Mouse (Mus musculus) embryonic facial prominence, embryonic 11.5 days (tissue): ENCODE results near the gene Sost. TPM values are rescaled to one million over a fixed set of nuclear protein-coding genes. Genes with fewer than 3 reads are reported as not detected.

Experiments
- ATAC-seq: fragments of 200-750 bp; cut with Nextera tagmentation; replicated peaks from 2 replicates; pipeline ENCODE4 v1.8.0; 2017; ENCODE audit warnings: low read depth; ENCODE audit not compliant: insufficient number of reproducible peaks, low FRiP score, low TSS enrichment
- DNase-seq: peaks from one replicate; pipeline ENCODE4 v3.0.0-alpha.2; 2015; ENCODE audit warnings: low spot score
- H3K27ac ChIP-seq: fragments of 300-500 bp; sonication (generic); replicated peaks from 2 replicates; pipeline ENCODE4 v1.5.1; 2014; ENCODE audit warnings: mild to moderate bottlenecking, low read depth, low read length, control low read depth
- H3K27me3 ChIP-seq: fragments of 300-500 bp; sonication (generic); 2 replicates; pipeline ENCODE4 v1.6.1; 2014; ENCODE audit warnings: mild to moderate bottlenecking, low read length, moderate library complexity, mixed read lengths; ENCODE audit not compliant: control insufficient read depth, insufficient read depth
- H3K36me3 ChIP-seq: fragments of 300-500 bp; sonication (generic); replicated peaks from 2 replicates; pipeline ENCODE4 v1.6.1; 2014; ENCODE audit warnings: low read depth, mild to moderate bottlenecking, low read length, moderate library complexity, mixed read lengths; ENCODE audit not compliant: control insufficient read depth, insufficient read depth
- H3K4me1 ChIP-seq: fragments of 300-500 bp; sonication (generic); 2 replicates; pipeline ENCODE4 v1.6.1; 2014; ENCODE audit warnings: low read length, mixed read lengths; ENCODE audit not compliant: control insufficient read depth, insufficient read depth
- H3K4me2 ChIP-seq: fragments of 300-500 bp; sonication (generic); 2 replicates; pipeline ENCODE4 v1.6.1; 2014; ENCODE audit warnings: low read depth, mild to moderate bottlenecking, control low read depth, low read length, moderate library complexity
- H3K4me3 ChIP-seq: fragments of 300-500 bp; sonication (generic); 2 replicates; pipeline ENCODE4 v1.5.1; 2014; ENCODE audit warnings: low read depth, low read length, control low read depth
- H3K9ac ChIP-seq: fragments of 300-500 bp; sonication (generic); replicated peaks from 2 replicates; pipeline ENCODE4 v1.6.1; 2014; ENCODE audit warnings: mild to moderate bottlenecking, control low read depth, low read length
- H3K9me3 ChIP-seq: fragments of 300-500 bp; sonication (generic); replicated peaks from 2 replicates; pipeline ENCODE4 v1.6.1; 2016; ENCODE audit warnings: mild to moderate bottlenecking, low read length, inconsistent platforms, mixed read lengths; ENCODE audit not compliant: control insufficient read depth
- WGBS: fragments of 180-500 bp; shearing (Covaris S2); extraction: QIAGEN DNeasy Blood & Tissue Kit; methylation state at CpG from one replicate; pipeline ENCODE4 v1.1.7; 2014; 5-methylcytosine and 5-hydroxymethylcytosine counted together
- polyA plus RNA-seq: library from polyadenylated mRNA; unstranded; fragments of >200 nt; fragmentation: Nextera tagmentation; extraction: Ambion mirVana; gene quantifications from 2 replicates; pipeline ENCODE4 v1.2.1, GENCODE M21; 2014

Sost gene
- polyA plus RNA-seq, 1 experiment from 2014 or later, result not detected

- H3K9me3 ChIP-seq, result no peaks in the 10 kb centered on the region
- H3K4me3 ChIP-seq, result no peak overlapping the region
- no peaks in the 10 kb centered on the region for H3K4me1 ChIP-seq
- WGBS, result 70% methylated on average over 9 of the region's 9 CpGs
- H3K27ac ChIP-seq, result no peak overlapping the region
- no peaks in the 10 kb centered on the region for H3K36me3 ChIP-seq
- no peaks in the 10 kb centered on the region for H3K27me3 ChIP-seq
- no peak overlapping the region for H3K4me2 ChIP-seq
- DNase-seq, result no peak
- H3K9ac ChIP-seq, result no peak overlapping the region
- ATAC-seq, result no peak
Measured at GRCm38 (mm10) chr11:101980603-101981157, 13.9 kb upstream of the Sost start.

GRCm38 (mm10) chr11:101979140-101979539 lies 12.3 kb upstream of the Sost start:
- Histone ChIP-seq H3K27ac (no peak overlapping the region), H3K4me1 (no peaks in the 10 kb centered on the region), H3K4me2 (no peak overlapping the region), H3K4me3 (no peak overlapping the region), H3K9ac (no peak overlapping the region), H3K9me3 (no peaks in the 10 kb centered on the region), H3K27me3 (no peaks in the 10 kb centered on the region), H3K36me3 (no peaks in the 10 kb centered on the region)
- DNase-seq, result no peak
- no peak for ATAC-seq
- 78% methylated on average over 5 of the region's 5 CpGs for WGBS

DNA sequence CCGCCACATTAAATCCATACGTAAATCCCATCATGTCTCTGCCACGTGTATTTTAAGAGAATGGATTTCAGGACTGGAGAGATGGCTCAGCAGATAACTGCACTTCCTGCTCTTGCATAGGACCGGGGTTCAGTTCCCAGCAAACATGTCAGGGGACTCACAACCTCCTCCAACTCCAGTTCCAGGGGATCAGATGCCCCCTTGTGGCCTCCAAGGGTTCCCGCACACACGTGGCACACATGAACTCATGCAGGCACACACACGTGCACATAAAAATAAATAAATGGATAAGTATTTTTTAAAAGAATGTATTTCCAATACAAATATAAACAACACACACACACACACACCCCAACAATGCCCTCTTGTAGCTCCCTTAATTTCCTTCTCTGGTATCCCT lies 10.1 kb upstream of the Sost start:
- Histone ChIP-seq H3K36me3 (no peaks in the 10 kb centered on the region), H3K4me1 (no peaks in the 10 kb centered on the region), H3K4me2 (no peak overlapping the region), H3K9ac (no peak overlapping the region), H3K9me3 (no peaks in the 10 kb centered on the region), H3K27ac (no peak overlapping the region), H3K4me3 (no peak overlapping the region), H3K27me3 (no peaks in the 10 kb centered on the region)
- WGBS, result 93% methylated on average over 7 of the region's 7 CpGs
- no peak for ATAC-seq
- no peak for DNase-seq

DNA sequence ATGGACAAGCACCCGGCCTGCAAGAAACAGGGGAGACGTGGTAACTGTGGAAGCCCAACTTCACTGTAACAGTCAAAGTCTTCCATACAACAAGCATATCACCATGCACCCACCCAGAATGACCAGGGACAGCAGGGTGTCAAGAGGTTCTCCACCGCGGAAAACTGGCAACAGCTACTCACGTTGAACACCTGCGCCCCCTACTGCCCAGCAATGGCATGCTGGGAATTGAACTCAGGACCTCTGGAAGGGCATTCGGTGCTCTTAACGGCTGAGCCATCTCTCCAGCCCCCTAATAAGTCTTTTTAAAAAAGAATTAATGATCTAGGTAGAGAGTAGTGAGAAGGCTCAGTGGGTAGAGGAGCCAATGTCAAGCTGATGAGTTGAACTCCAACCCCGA lies 8.1 kb upstream of the Sost start:
- DNase-seq (no peak), ATAC-seq (no peak)
- 53% methylated on average over 9 of the region's 9 CpGs for whole genome bisulfite sequencing
- Histone ChIP-seq H3K27ac (no peak overlapping the region), H3K27me3 (no peaks in the 10 kb centered on the region), H3K9me3 (no peaks in the 10 kb centered on the region), H3K4me3 (no peak overlapping the region), H3K4me2 (no peak overlapping the region), H3K4me1 (no peaks in the 10 kb centered on the region), H3K36me3 (no peaks in the 10 kb centered on the region), H3K9ac (no peak overlapping the region)

GRCm38 (mm10) chr11:101974181-101974580 lies 7.4 kb upstream of the Sost start:
- ATAC-seq (no peak), DNase-seq (no peak)
- 51% methylated on average over 6 of the region's 6 CpGs for WGBS
- no peaks in the 10 kb centered on the region for H3K9me3 ChIP-seq
- H3K27me3 ChIP-seq, result no peaks in the 10 kb centered on the region
- H3K4me2 ChIP-seq, result no peak overlapping the region
- H3K4me1 ChIP-seq, result no peaks in the 10 kb centered on the region
- no peak overlapping the region for H3K27ac ChIP-seq
- H3K4me3 ChIP-seq, result no peak overlapping the region
- H3K9ac ChIP-seq, result no peak overlapping the region
- H3K36me3 ChIP-seq, result no peaks in the 10 kb centered on the region

DNA sequence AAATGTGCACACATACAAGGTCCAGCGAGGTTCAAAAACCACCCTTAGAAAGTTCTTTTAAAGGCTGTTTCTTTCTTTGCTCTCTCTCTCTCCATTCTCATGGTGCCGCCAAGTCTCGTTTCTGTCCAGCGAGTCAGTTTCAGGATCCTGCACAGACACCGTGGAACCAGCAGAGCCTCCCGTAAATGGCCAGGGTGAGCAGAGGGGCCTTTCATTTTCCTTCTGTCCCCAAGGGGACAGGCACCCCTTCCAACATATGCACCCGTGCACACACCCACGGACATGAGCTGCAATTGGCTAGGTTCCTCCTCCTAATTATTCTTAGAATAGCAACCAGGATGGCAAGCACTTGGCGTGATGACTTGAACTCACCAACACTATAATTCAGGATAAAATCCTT lies 6.7 kb upstream of the Sost start:
- ATAC-seq (no peak), DNase-seq (no peak)
- Histone ChIP-seq H3K4me2 (no peak overlapping the region), H3K27ac (no peak overlapping the region), H3K4me1 (no peaks in the 10 kb centered on the region), H3K9ac (no peak overlapping the region), H3K27me3 (no peaks in the 10 kb centered on the region), H3K9me3 (no peaks in the 10 kb centered on the region), H3K36me3 (no peaks in the 10 kb centered on the region), H3K4me3 (no peak overlapping the region)
- WGBS, result 73% methylated on average over 9 of the region's 9 CpGs

GRCm38 (mm10) chr11:101972651-101973050 lies 5.8 kb upstream of the Sost start:
- DNase-seq (no peak), ATAC-seq (no peak)
- Histone ChIP-seq H3K4me1 (no peaks in the 10 kb centered on the region), H3K4me2 (no peak overlapping the region), H3K9me3 (no peaks in the 10 kb centered on the region), H3K4me3 (no peak overlapping the region), H3K27me3 (no peaks in the 10 kb centered on the region), H3K36me3 (no peaks in the 10 kb centered on the region), H3K9ac (no peak overlapping the region), H3K27ac (no peak overlapping the region)
- WGBS, result 87% methylated on average over 5 of the region's 5 CpGs

DNA sequence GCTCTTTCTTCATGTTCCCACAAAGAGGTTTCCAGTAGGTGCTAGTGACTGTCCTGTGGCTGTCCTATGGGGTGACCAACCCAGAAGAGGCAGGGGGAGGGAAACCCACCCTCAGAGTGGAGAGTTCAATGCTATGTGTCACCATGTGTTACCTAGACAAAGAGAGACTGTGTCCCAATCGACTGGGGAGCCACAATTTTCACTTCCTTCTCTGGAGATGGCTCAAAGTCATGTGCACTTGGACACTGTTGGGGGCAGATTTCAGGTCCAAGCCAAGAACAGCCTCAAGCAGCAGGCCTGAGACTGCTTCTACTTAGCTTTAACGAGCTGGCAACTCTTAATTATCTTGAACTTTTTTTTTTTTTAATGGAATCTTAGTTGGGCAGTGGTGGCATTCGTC lies 5.3 kb upstream of the Sost start:
- no peaks in the 10 kb centered on the region for H3K36me3 ChIP-seq
- no peak overlapping the region for H3K4me2 ChIP-seq
- no peak overlapping the region for H3K4me3 ChIP-seq
- no peak for DNase-seq
- H3K9ac ChIP-seq, result no peak overlapping the region
- 75% methylated on average over 3 of the region's 3 CpGs for WGBS
- H3K27me3 ChIP-seq, result no peaks in the 10 kb centered on the region
- ATAC-seq, result no peak
- H3K9me3 ChIP-seq, result no peaks in the 10 kb centered on the region
- H3K4me1 ChIP-seq, result 0 out of 2 replicates have a peak, but pooled peaks cover under 1% of the 10 kb centered on the region
- no peak overlapping the region for H3K27ac ChIP-seq
